Mouse (Mus musculus): ENCODE results near the gene Olfr376. TPM values are rescaled to one million over a fixed set of nuclear protein-coding genes. Genes with fewer than 3 reads are reported as not detected.

Olfr376 gene
- polyA plus RNA-seq (2015; fragmentation: Nextera tagmentation; extraction: Ambion mirVana): not detected in 2 replicates

DNA sequence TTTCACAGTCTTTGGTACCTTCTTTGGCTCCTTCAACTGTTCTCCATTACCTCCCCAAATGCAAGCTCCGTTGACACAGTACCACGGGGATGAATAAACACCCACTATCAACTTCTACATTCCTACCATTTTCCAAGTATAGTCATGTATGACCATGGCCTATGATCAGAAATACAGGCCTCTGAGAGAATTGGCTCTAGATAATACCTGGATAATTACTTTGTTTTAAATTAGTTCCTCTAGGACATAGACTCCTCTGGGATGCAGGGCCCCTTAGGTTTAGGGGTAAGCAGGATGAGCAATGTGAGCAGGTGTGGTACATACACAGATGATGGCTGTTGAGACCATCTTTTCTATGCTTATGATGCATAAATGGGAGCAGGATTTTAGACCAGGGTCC is at the start of gene Olfr376:
Olfr376 (plus strand) TSS at position 301 of the 400 bp plus-strand sequence.
- 83% methylated on average over 2 of the region's 2 CpGs for WGBS

DNA sequence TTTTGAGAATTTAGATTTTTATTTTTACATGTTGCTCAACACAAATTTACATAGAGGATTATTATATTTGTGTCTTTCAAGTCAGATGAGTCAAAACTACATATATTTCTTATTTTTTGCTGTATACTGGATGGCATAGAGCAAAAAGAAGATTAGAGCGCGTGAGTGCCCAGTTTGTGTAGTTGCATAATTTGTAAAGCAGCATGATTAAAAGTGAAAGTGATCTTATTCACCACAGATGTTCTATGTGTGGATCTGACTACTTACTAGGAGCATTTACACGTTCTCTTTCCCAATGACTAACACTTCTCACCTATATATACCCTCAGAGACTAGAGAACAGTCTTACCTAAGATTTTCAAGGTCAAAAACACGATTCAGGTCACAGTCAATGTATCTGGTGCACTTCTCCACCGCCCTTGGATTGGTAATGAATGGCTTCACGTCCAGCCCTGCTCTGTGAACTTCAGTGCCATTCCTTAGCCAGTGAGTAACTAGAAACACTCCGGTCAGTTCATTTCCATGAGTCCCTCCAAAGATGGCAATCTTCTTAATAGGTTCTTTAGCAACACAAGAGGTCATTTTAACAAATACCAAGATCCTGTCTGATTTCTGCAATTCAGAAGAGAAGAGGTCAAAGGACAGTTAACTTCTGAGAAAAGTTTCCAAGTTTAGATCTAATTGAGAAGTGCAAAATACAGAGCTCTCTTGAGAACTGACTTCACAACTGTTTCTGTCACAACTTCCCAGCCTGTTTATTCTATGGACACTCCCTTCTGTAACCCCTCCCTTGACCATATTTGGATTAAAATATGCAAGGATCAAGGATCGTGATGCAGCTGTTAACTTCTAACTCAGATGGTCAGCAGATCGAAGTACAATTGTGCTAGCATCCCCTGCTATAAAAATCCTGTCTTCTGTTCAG is 46.9 kb upstream of the Olfr376 start:
- H3K4me3 ChIP-seq (ENCODE audit: low read depth, low read length): no peak overlapping the region
- H3K4me2 ChIP-seq (replicated peaks; ENCODE audit: low read depth, low read length): no peak overlapping the region; the same call in 1 of the 2 replicates
- no peaks in the 10 kb centered on the region for H3K27me3 ChIP-seq (replicated peaks; ENCODE audit: insufficient read depth, low read length)
- 56% methylated on average over 9 of the region's 9 CpGs for WGBS
- no peaks in the 10 kb centered on the region for H3K9me3 ChIP-seq (ENCODE audit: low read length)
- DNase-seq (ENCODE audit: low spot score): peak; percentile 78
- TF ChIP-seq EP300 (IDR thresholded peaks at IDR 0.05) (no peak), CTCF (IDR thresholded peaks at IDR 0.05) (no peak)
- peak overlapping the region; percentile 28; the same call in 1 of the 2 replicates for H3K27ac ChIP-seq (ENCODE audit: low read length)
- no peak overlapping the region for H3K9ac ChIP-seq (replicated peaks; ENCODE audit: low read depth)
- no peaks in the 10 kb centered on the region for H3K4me1 ChIP-seq (ENCODE audit: insufficient read depth, low read depth, low read length)
- H3K36me3 ChIP-seq (ENCODE audit: insufficient read depth, low read length): no peaks in the 10 kb centered on the region
- peak; percentile 75 for ATAC-seq

More for the DNA sequence above, at the start of gene Olfr376:
- Histone ChIP-seq H3K9me3 (ENCODE audit: low read length) (no peaks in the 10 kb centered on the region), H3K4me2 (replicated peaks; ENCODE audit: low read depth, low read length) (no peak within 1 kb of the TSS), H3K27ac (ENCODE audit: low read length) (no peak within 1 kb of the TSS), H3K9ac (replicated peaks; ENCODE audit: low read depth) (no peak within 1 kb of the TSS), H3K4me3 (ENCODE audit: low read depth, low read length) (no peak within 1 kb of the TSS), H3K27me3 (replicated peaks; ENCODE audit: insufficient read depth, low read length) (no peaks in the 10 kb centered on the region), H3K4me1 (ENCODE audit: insufficient read depth, low read depth, low read length) (no peaks in the 10 kb centered on the region), H3K36me3 (ENCODE audit: insufficient read depth, low read length) (no peaks in the 10 kb centered on the region)
- TF ChIP-seq EP300 (IDR thresholded peaks at IDR 0.05): no peak
- no peak for TF ChIP-seq CTCF (IDR thresholded peaks at IDR 0.05)
- ATAC-seq: no peak
- no peak for DNase-seq (ENCODE audit: low spot score)

DNA sequence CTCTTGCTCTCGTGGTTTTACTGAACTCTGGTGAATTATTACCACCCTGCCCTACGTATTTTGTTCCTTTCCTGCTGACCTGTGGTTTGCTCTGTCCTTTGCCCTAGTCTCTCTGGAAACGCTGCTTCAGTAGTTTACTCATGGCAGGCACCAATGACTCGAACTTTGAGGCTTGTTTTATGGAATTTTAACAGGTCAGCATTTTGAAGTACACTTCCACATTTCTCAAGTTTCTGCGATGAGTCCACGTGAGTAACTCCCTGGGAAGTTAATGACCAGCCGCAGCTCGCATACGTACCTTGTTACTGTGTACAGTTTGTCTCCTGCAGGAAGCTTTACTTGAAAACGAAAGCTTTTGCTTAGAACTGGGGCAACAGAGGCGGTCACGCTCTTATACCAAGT is 44.6 kb upstream of the Olfr376 start:
- Histone ChIP-seq H3K9ac (replicated peaks; ENCODE audit: low read depth) (no peak overlapping the region), H3K4me3 (ENCODE audit: low read depth, low read length) (no peak overlapping the region), H3K4me2 (replicated peaks; ENCODE audit: low read depth, low read length) (peak overlapping the region; percentile 29), H3K27me3 (replicated peaks; ENCODE audit: insufficient read depth, low read length) (no peaks in the 10 kb centered on the region), H3K27ac (ENCODE audit: low read length) (peak overlapping the region; percentile 28; the same call in 1 of the 2 replicates), H3K9me3 (ENCODE audit: low read length) (no peaks in the 10 kb centered on the region), H3K36me3 (ENCODE audit: insufficient read depth, low read length) (no peaks in the 10 kb centered on the region), H3K4me1 (ENCODE audit: insufficient read depth, low read depth, low read length) (no peaks in the 10 kb centered on the region)
- 28% methylated on average over 12 of the region's 12 CpGs for WGBS
- TF ChIP-seq EP300 (IDR thresholded peaks at IDR 0.05): no peak
- TF ChIP-seq CTCF (IDR thresholded peaks at IDR 0.05): no peak
- peak; percentile 68 for DNase-seq (ENCODE audit: low spot score)
- peak; percentile 70 for ATAC-seq

DNA sequence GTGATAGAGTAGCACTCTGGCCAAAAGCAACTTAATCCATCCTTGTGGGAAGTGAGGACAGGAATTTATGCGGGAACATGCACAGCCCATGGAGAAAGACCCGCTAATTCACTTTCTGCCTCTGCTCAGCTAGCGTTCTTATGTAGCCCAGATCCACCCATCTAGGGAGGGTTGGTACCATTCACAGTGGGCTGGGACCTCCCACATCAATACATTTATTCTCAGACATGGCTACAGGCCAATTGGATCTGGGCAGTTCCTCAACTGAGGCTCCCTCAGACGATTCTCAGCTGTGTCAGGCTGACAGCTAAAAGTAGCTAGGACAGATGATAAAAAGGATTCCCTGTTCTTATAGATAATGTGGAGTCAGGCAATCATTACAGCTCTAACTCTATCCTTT is 43.7 kb upstream of the Olfr376 start:
- TF ChIP-seq EP300 (IDR thresholded peaks at IDR 0.05) (no peak), CTCF (IDR thresholded peaks at IDR 0.05) (no peak)
- WGBS: 60% methylated on average over 4 of the region's 4 CpGs
- H3K9ac ChIP-seq (replicated peaks; ENCODE audit: low read depth): no peak overlapping the region
- no peaks in the 10 kb centered on the region for H3K36me3 ChIP-seq (ENCODE audit: insufficient read depth, low read length)
- DNase-seq (ENCODE audit: low spot score) (peak; percentile 24), ATAC-seq (peak; percentile 53; the same call in 1 of the 2 replicates)
- H3K4me1 ChIP-seq (ENCODE audit: insufficient read depth, low read depth, low read length): no peaks in the 10 kb centered on the region
- H3K4me2 ChIP-seq (replicated peaks; ENCODE audit: low read depth, low read length): no peak overlapping the region
- H3K27me3 ChIP-seq (replicated peaks; ENCODE audit: insufficient read depth, low read length): no peaks in the 10 kb centered on the region
- no peak overlapping the region for H3K4me3 ChIP-seq (ENCODE audit: low read depth, low read length)
- no peaks in the 10 kb centered on the region for H3K9me3 ChIP-seq (ENCODE audit: low read length)
- no peak overlapping the region for H3K27ac ChIP-seq (ENCODE audit: low read length)

DNA sequence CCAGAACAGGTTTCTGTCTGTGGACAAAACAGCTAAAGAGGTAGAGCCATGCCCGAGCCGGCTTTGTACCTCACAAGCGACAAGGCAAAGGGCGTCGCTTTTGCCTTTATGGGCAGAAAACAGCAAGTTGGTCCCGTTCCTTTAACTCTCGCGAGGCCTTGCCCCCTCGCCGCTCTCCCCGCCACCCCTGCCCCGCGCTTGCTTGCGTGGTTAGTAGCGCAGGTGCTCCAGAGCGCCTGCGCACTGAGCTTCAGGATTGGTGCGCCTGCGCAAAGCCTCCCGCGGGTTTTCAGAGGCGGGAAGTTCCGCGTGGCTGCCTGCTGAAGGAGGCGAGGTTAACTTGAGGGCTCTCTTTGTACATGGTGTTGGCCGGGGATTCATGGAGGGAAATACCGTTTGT is 41.6 kb upstream of the Olfr376 start, which contains the start of the genes Aspa, Gm49340 and Spata22:
Aspa (minus strand) TSS at position 155 of the 400 bp plus-strand sequence.
Gm49340 (plus strand) TSS at position 300 of the 400 bp plus-strand sequence.
Spata22 (plus strand) TSS at position 300 of the 400 bp plus-strand sequence.
- no peaks in the 10 kb centered on the region for H3K9me3 ChIP-seq (ENCODE audit: low read length)
- TF ChIP-seq EP300 (IDR thresholded peaks at IDR 0.05) (no peak), CTCF (IDR thresholded peaks at IDR 0.05) (no peak)
- no peak for ATAC-seq
- 75% methylated on average over 27 of the region's 27 CpGs for WGBS
- H3K27ac ChIP-seq (ENCODE audit: low read length): no peak within 1 kb of the TSS
- H3K9ac ChIP-seq (replicated peaks; ENCODE audit: low read depth): no peak within 1 kb of the TSS
- no peak for DNase-seq (ENCODE audit: low spot score)
- no peaks in the 10 kb centered on the region for H3K4me1 ChIP-seq (ENCODE audit: insufficient read depth, low read depth, low read length)
- H3K4me3 ChIP-seq (ENCODE audit: low read depth, low read length): no peak within 1 kb of the TSS
- H3K36me3 ChIP-seq (ENCODE audit: insufficient read depth, low read length): no peaks in the 10 kb centered on the region
- H3K27me3 ChIP-seq (replicated peaks; ENCODE audit: insufficient read depth, low read length): no peaks in the 10 kb centered on the region
- H3K4me2 ChIP-seq (replicated peaks; ENCODE audit: low read depth, low read length): no peak within 1 kb of the TSS

DNA sequence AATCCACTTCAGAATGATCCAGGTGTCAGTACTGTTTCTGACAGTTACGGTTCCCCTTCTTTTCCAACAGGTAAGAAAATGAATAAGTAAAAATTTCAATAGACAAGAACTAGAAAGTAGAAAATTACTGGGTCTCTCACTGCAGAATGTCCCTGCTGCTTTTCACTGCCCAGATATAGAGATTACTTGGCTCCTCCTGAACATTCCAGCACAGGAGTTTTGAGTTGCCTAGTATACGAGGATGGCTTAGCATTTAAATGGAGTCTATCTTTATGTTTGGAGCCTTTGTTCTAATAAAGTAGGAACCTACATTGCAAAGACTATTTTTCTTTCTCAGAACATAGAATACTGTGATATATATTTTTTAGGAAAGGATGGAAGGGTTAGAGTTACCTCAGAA is 37.7 kb upstream of the Olfr376 start:
- no peak for ATAC-seq
- Histone ChIP-seq H3K4me2 (replicated peaks; ENCODE audit: low read depth, low read length) (no peak overlapping the region), H3K4me3 (ENCODE audit: low read depth, low read length) (no peak overlapping the region), H3K9ac (replicated peaks; ENCODE audit: low read depth) (no peak overlapping the region), H3K27me3 (replicated peaks; ENCODE audit: insufficient read depth, low read length) (no peaks in the 10 kb centered on the region), H3K27ac (ENCODE audit: low read length) (no peak overlapping the region), H3K9me3 (ENCODE audit: low read length) (no peaks in the 10 kb centered on the region), H3K4me1 (ENCODE audit: insufficient read depth, low read depth, low read length) (no peaks in the 10 kb centered on the region), H3K36me3 (ENCODE audit: insufficient read depth, low read length) (no peaks in the 10 kb centered on the region)
- 72% methylated on average over 2 of the region's 2 CpGs for WGBS
- no peak for TF ChIP-seq CTCF (IDR thresholded peaks at IDR 0.05)
- no peak for TF ChIP-seq EP300 (IDR thresholded peaks at IDR 0.05)
- DNase-seq (ENCODE audit: low spot score): no peak
